Mouse (Mus musculus) T-helper 1 cell (primary cell): ENCODE results near the gene Srprb.
"Not testable (repeated sequence)": the region's sequence is repeated elsewhere in the genome, so short reads cannot be mapped to it uniquely, and the experiment has no call there.

Source experiments
- in situ Hi-C: fragments of 300-600 bp; cut with MboI, MseI; formaldehyde crosslinking; loops from one replicate; pipeline ENCODE4 v1.15.1; 2025; ENCODE audit warnings: high pct_unique_total_duplicates

The Srprb gene

GRCm38 (mm10) chr9:103212654-103213420 lies 10.9 kb upstream of the Srprb start:
- in situ Hi-C loops, result no loop called here

- in situ Hi-C loops, result no loop called here
Observed at GRCm38 (mm10) chr9:103208802-103209423, 7.0 kb upstream of the Srprb start.

GRCm38 (mm10) chr9:103207846-103208245 lies 5.9 kb upstream of the Srprb start:
- in situ Hi-C loops, result no loop called here

GRCm38 (mm10) chr9:103205786-103206185 lies 3.8 kb upstream of the Srprb start:
- in situ Hi-C loops, result no loop called here

GRCm38 (mm10) chr9:103188416-103188815 lies 13.5 kb downstream of the Srprb start:
- in situ Hi-C loops, result no loop called here

GRCm38 (mm10) chr9:103186747-103187146 lies 15.2 kb downstream of the Srprb start:
- in situ Hi-C loops, result no loop called here

- in situ Hi-C loops, result no loop called here
Observed at GRCm38 (mm10) chr9:103185946-103186345, 16.0 kb downstream of the Srprb start.

GRCm38 (mm10) chr9:103184855-103185254 lies 17.1 kb downstream of the Srprb start:
- in situ Hi-C loops, result loop anchor here (5.0 kb wide), 1 partner anchor 93 kb away; no protein-coding TSS in a partner anchor

- in situ Hi-C loops, result loop anchor here (5.0 kb wide), 1 partner anchor 90 kb away; no protein-coding TSS in a partner anchor
Observed at GRCm38 (mm10) chr9:103181886-103182285, 20.1 kb downstream of the Srprb start.

- in situ Hi-C loops, result loop anchor here (5.0 kb wide), 1 partner anchor 89 kb away; no protein-coding TSS in a partner anchor
Observed at GRCm38 (mm10) chr9:103180807-103181565, 21.0 kb downstream of the Srprb start.

GRCm38 (mm10) chr9:103180303-103180702 lies 21.6 kb downstream of the Srprb start:
- in situ Hi-C loops, result loop anchor here (5.0 kb wide), 1 partner anchor 88 kb away; no protein-coding TSS in a partner anchor

GRCm38 (mm10) chr9:103175692-103176091 lies 26.2 kb downstream of the Srprb start:
- in situ Hi-C loops, result loop anchor here (10.0 kb wide), 1 partner anchor 541 kb away; no protein-coding TSS in a partner anchor

GRCm38 (mm10) chr9:103174771-103175519 lies 27.0 kb downstream of the Srprb start:
- in situ Hi-C loops, result loop anchor here (10.0 kb wide), 1 partner anchor 540 kb away; no protein-coding TSS in a partner anchor

GRCm38 (mm10) chr9:103168771-103169170 lies 33.2 kb downstream of the Srprb start:
- in situ Hi-C loops, result no loop called here

GRCm38 (mm10) chr9:103168046-103168445 lies 33.9 kb downstream of the Srprb start:
- in situ Hi-C loops, result no loop called here

- in situ Hi-C loops, result no loop called here
Observed at GRCm38 (mm10) chr9:103163806-103164205, 38.1 kb downstream of the Srprb start.

GRCm38 (mm10) chr9:103155158-103155557 lies 46.8 kb downstream of the Srprb start:
- in situ Hi-C loops, result not testable (repeated sequence)

GRCm38 (mm10) chr9:103154568-103154967 lies 47.4 kb downstream of the Srprb start:
- in situ Hi-C loops, result no loop called here

- in situ Hi-C loops, result no loop called here
Observed at GRCm38 (mm10) chr9:103153286-103153685, 48.7 kb downstream of the Srprb start.

GRCm38 (mm10) chr9:103149074-103149799 lies 52.7 kb downstream of the Srprb start:
- in situ Hi-C loops, result no loop called here

GRCm38 (mm10) chr9:103147103-103147502 lies 54.8 kb downstream of the Srprb start:
- in situ Hi-C loops, result no loop called here
